Mouse (Mus musculus) myocyte (in vitro differentiated cells): ENCODE measurements at regions not wholly inside any gene's neighbourhood (a gene's known extent, or its start where the extent isn't known, plus 50 kb on each side); places are given as distances from the start of the nearest gene placed in this dataset.

Source experiments
- CEBPB ChIP-seq: IDR thresholded peaks from 2 replicates; pipeline ENCODE4 v1.6.1; 2011; ENCODE audit warnings: mild to moderate bottlenecking, moderate library complexity; ENCODE audit not compliant: poor library complexity, insufficient read depth, severe bottlenecking
- MAX ChIP-seq: IDR thresholded peaks from one replicate; pipeline ENCODE4 v1.6.1; 2011; ENCODE audit warnings: low read depth, mild to moderate bottlenecking, control low read depth
- POLR2A ChIP-seq: IDR thresholded peaks from one replicate; pipeline ENCODE4 v1.6.1; 2011; ENCODE audit warnings: low read depth, mild to moderate bottlenecking, control low read depth, moderate library complexity; ENCODE audit not compliant: insufficient read length
- POLR2AphosphoS2 ChIP-seq: IDR thresholded peaks from one replicate; pipeline ENCODE4 v1.6.1; 2011; ENCODE audit warnings: low read depth, control low read depth; ENCODE audit not compliant: insufficient read length
- USF1 ChIP-seq: IDR thresholded peaks from one replicate; pipeline ENCODE4 v1.6.1; 2011; ENCODE audit warnings: low read depth, mild to moderate bottlenecking, control low read depth, moderate library complexity

DNA sequence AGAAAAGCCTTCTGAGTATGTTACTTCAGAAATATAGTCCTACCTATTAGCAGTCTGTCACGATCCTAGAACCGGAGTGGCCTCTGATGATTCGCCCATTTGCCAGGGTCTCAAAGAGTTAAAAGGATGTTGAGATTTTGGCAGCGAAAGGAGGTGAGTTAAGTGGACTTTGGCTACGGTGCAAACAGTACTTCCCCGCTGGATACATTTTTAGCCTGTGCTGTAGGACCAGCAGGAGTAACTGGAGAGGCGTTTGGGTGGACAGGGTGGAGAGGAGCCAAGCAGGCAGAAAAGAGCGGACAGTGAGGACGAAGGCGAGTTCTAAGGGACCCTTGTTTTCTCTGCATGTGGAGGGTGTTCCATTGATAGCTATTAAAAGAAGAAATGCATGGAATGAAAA lies 76.6 kb upstream of the Mkln1 start:
- TF ChIP-seq CEBPB: no peak
- TF ChIP-seq POLR2AphosphoS2: no peak
- no peak for TF ChIP-seq MAX
- TF ChIP-seq USF1: no peak
- no peak for TF ChIP-seq POLR2A
